In the genomic region with DNA sequence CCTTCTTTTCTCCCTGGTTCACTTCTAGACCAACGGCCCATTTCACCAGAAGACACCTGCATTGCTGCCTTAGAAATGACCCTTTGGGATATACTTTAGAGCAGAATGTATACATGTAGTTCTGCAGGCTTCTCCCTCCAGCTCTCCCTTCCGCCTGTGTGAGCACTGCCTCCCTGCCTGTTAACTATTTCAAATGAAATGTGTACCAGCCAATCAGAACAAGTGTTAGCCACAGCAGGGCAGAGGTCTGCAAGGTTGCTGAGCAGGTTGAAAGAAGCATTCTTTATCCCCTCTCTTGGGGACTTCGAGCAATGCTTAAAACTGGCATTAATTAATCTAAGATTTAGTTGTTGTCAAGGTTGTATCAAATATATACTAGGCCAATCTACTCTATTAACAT, we compare ENCODE assay signal across 20 mouse cellular contexts. TPM values are rescaled to one million over a fixed set of nuclear protein-coding genes. Genes with fewer than 3 reads are reported as not detected.
"Had no signal": no experiment of that assay in that cellular context is flagged by ENCODE, and none has a peak within 500 bp of the region (broad histone marks: within the 10 kb centered on the region; RNA-seq: fewer than 3 reads in every experiment).

No protein-coding gene starts in this region.

- H3K27ac ChIP-seq: neural tube, embryonic 15.5 days; stomach, embryonic 15.5 days; stomach, postnatal 0 days had no signal

- H3K4me2 ChIP-seq: neural tube, embryonic 15.5 days; stomach, embryonic 15.5 days had no signal

- H3K9me3 ChIP-seq: neural tube, embryonic 15.5 days; stomach, embryonic 15.5 days had no signal

- H3K4me3 ChIP-seq: neural tube, embryonic 15.5 days; stomach, embryonic 15.5 days had no signal

- H3K27me3 ChIP-seq: neural tube, embryonic 15.5 days; stomach, embryonic 15.5 days had no signal

- H3K9ac ChIP-seq: neural tube, embryonic 15.5 days; stomach, embryonic 15.5 days had no signal

- H3K4me1 ChIP-seq: neural tube, embryonic 15.5 days; stomach, embryonic 15.5 days had no signal

- H3K36me3 ChIP-seq: neural tube, embryonic 15.5 days; stomach, embryonic 15.5 days had no signal

- DNase-seq: retina, postnatal 1 day; right cerebral cortex, adult 18-20 months; right cerebral cortex, postnatal 14 days; right cerebral cortex, postnatal 25 days; right cerebral cortex, postnatal 4 days; spleen, adult 18-20 months; thymus, adult 18-20 months; thymus, adult 2 months; thymus, postnatal 14 days; thymus, postnatal 25 days; thymus, postnatal 36 days; thymus, postnatal 4 days had no signal

RNA-seq across cellular contexts. Expression of a gene that starts 53.8 kb away (rescaled TPM):
- total RNA-seq: neutrophil, adult 5-6 weeks had no signal
- polyA plus RNA-seq: small intestine, adult 2 months; stomach, embryonic 14.5 days; stomach, embryonic 16.5 days; stomach, postnatal 0 days; thymus, postnatal 0 days had no signal
